Comparison of ENCODE assay signal across 8 mouse cellular contexts in the genomic region with DNA sequence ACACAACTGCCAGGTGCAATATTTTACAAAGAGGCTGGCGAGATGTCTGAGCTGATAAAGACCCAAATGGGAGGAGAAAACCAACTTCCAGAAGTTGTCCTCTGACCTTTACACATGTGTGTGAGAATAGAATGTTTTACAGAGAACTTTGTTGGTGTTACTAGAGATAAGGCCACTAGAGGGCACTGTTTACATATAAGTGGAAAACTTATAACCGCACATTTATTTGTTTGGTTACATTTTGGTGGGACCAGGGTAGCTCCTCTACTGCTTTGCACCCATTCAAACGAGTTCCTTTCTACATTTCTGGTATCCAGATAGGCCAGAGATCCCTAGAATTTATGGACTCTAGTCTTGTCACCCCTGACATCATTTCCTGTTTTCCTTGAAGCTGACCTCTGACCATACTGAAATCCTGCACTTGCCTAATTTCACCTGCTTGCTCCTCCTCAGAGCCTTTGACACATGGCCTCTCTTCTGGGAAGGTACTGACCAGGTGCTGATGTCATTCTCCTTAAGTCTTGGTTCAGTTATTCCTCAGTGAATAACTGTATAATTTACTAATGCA. TPM values are rescaled to one million over a fixed set of nuclear protein-coding genes. Genes with fewer than 3 reads are reported as not detected.
DNase-seq lines count a peak whose midpoint lies in the region; ATAC-seq and TF ChIP-seq lines count a peak whose summit lies in the region.

No protein-coding gene starts in this region.

- ATAC-seq in liver, embryonic 14.5 days (ENCODE audit: insufficient read depth) = no peak
- no peak for ATAC-seq in liver, embryonic 11.5 days (replicated peaks; ENCODE audit: low FRiP score)
- ATAC-seq in inflammation-experienced regulatory T-cells, adult 6 months = peak; percentile 57
- ATAC-seq in forebrain, embryonic 11.5 days (replicated peaks; ENCODE audit: low FRiP score) = no peak

- no peak overlapping the region for H3K9ac ChIP-seq in liver, embryonic 14.5 days (replicated peaks)
- H3K9ac ChIP-seq in liver, embryonic 11.5 days (ENCODE audit: low read depth, low read length) = no peak overlapping the region
- H3K9ac ChIP-seq in forebrain, embryonic 11.5 days (ENCODE audit: low read length) = no peak overlapping the region

- no peaks in the 10 kb centered on the region for H3K36me3 ChIP-seq in liver, embryonic 14.5 days (replicated peaks; ENCODE audit: control insufficient read depth, insufficient read depth, low read depth)
- H3K36me3 ChIP-seq in liver, embryonic 11.5 days (ENCODE audit: control insufficient read depth, insufficient read depth, low read length) = no peaks in the 10 kb centered on the region
- H3K36me3 ChIP-seq in forebrain, embryonic 11.5 days (ENCODE audit: control insufficient read depth, insufficient read depth, low read length) = no peaks in the 10 kb centered on the region

- TF ChIP-seq EP300 in liver, embryonic 14.5 days (IDR thresholded peaks at IDR 0.05; ENCODE audit: low read depth) = no peak

- peaks cover 10 to 17% of the 10 kb centered on the region in 2 experiments for H3K4me1 ChIP-seq in liver, embryonic 14.5 days (replicated peaks; ENCODE audit: control insufficient read depth in 2 of 2, insufficient read depth in 2 of 2, low read length in 1 of 2)
- H3K4me1 ChIP-seq in liver, embryonic 11.5 days (replicated peaks; ENCODE audit: control insufficient read depth, insufficient read depth, low read length) = peaks cover 13% of the 10 kb centered on the region
- no peaks in the 10 kb centered on the region for H3K4me1 ChIP-seq in forebrain, embryonic 11.5 days (replicated peaks; ENCODE audit: control insufficient read depth, insufficient read depth, low read length)

- no peak overlapping the region for H3K4me3 ChIP-seq in liver, embryonic 14.5 days (ENCODE audit: insufficient read depth in 1 of 2, low read depth in 2 of 2, low read length in 2 of 2)
- H3K4me3 ChIP-seq in liver, embryonic 11.5 days (ENCODE audit: low read depth, low read length) = no peak overlapping the region
- H3K4me3 ChIP-seq in forebrain, embryonic 11.5 days (ENCODE audit: low read depth, low read length) = no peak overlapping the region

- no peak overlapping the region for H3K27ac ChIP-seq in liver, embryonic 14.5 days
- no peak overlapping the region for H3K27ac ChIP-seq in liver, embryonic 11.5 days (ENCODE audit: low read depth, low read length)
- no peak overlapping the region for H3K27ac ChIP-seq in forebrain, embryonic 11.5 days (ENCODE audit: low read depth, low read length)

- H3K9me3 ChIP-seq in liver, embryonic 14.5 days (ENCODE audit: control insufficient read depth, low read length) = no peaks in the 10 kb centered on the region
- H3K9me3 ChIP-seq in liver, embryonic 11.5 days (ENCODE audit: control insufficient read depth, low read length) = no peaks in the 10 kb centered on the region
- no peaks in the 10 kb centered on the region for H3K9me3 ChIP-seq in forebrain, embryonic 11.5 days (ENCODE audit: control insufficient read depth, low read length)

- no peaks in the 10 kb centered on the region for H3K27me3 ChIP-seq in liver, embryonic 14.5 days (ENCODE audit: control insufficient read depth, insufficient read depth, low read length)
- H3K27me3 ChIP-seq in liver, embryonic 11.5 days (replicated peaks; ENCODE audit: control insufficient read depth, insufficient read depth, low read length) = no peaks in the 10 kb centered on the region
- H3K27me3 ChIP-seq in forebrain, embryonic 11.5 days (ENCODE audit: control insufficient read depth, insufficient read depth, low read length) = no peaks in the 10 kb centered on the region

- TF ChIP-seq CTCF in liver, embryonic 14.5 days (IDR thresholded peaks at IDR 0.05; ENCODE audit: low read depth) = peak; percentile 64

- H3K4me2 ChIP-seq in liver, embryonic 14.5 days (ENCODE audit: low read depth) = no peak overlapping the region
- no peak overlapping the region for H3K4me2 ChIP-seq in liver, embryonic 11.5 days
- H3K4me2 ChIP-seq in forebrain, embryonic 11.5 days (ENCODE audit: low read depth, low read length, severe bottlenecking) = no peak overlapping the region

- 0% methylated on average over 3 of the region's 3 CpGs for WGBS in liver, embryonic 14.5 days (ENCODE audit: insufficient replicate concordance)
- WGBS in liver, embryonic 11.5 days = under 1% methylated on average over 3 of the region's 3 CpGs
- WGBS in forebrain, embryonic 11.5 days = 2% methylated on average over 3 of the region's 3 CpGs

- DNase-seq in gastrocnemius, adult 18-20 months (ENCODE audit: low spot score) = peak; percentile 60
- no peak for DNase-seq in gastrocnemius, adult 8-10 months (ENCODE audit: low spot score in 2 of 2)
- DNase-seq in liver, embryonic 14.5 days (ENCODE audit: low read depth in 3 of 3, low spot score in 3 of 3) = peak; percentile 43 to 50 (median 49)
- DNase-seq in liver, embryonic 11.5 days (ENCODE audit: low spot score) = no peak
- DNase-seq in T-cell, adult 2 months (ENCODE audit: low spot score) = peak; percentile 38
- DNase-seq in testis, postnatal 14 days (ENCODE audit: low spot score) = no peak
- no peak for DNase-seq in forebrain, embryonic 11.5 days (ENCODE audit: low spot score)

RNA-seq across cellular contexts. Expression of gene Aaed1, which starts 3.1 kb away (rescaled TPM):
- total RNA-seq in gastrocnemius, adult 18-20 months (2021) = 10 to 100 TPM; 47.3 to 51.5 TPM
- total RNA-seq in gastrocnemius, adult 8-10 months (2022) = 10 to 100 TPM; 49.4 to 59.4 (median 50.8) TPM
- polyA plus RNA-seq in liver, embryonic 14.5 days (2012; rRNA removed) = 4.3 and 7.0 TPM in 2 replicates
- polyA plus RNA-seq in liver, embryonic 14.5 days (2014; fragmentation: Nextera tagmentation; extraction: Ambion mirVana) = 14.9 and 15.0 TPM in 2 replicates
- polyA plus RNA-seq in liver, embryonic 11.5 days (2014; fragmentation: Nextera tagmentation; extraction: Ambion mirVana) = 43.0 and 45.5 TPM in 2 replicates
- 10 to 100 TPM in 2 of 3 experiments, 1 to 10 TPM in 1; 9.4 to 10.2 (median 10.0) TPM for polyA plus RNA-seq in inflammation-experienced regulatory T-cells, adult 6 months (2017; shearing (Covaris generic))
- 20.1 and 20.2 TPM in 2 replicates for polyA plus RNA-seq in forebrain, embryonic 11.5 days (2014; fragmentation: Nextera tagmentation; extraction: Ambion mirVana)

RNA-seq across cellular contexts. Expression of gene Cdc14b, which starts 40.5 kb away (rescaled TPM):
- 1 to 10 TPM; 5.9 to 7.5 TPM for total RNA-seq in gastrocnemius, adult 18-20 months (2021)
- 1 to 10 TPM; 6.7 to 9.1 (median 7.8) TPM for total RNA-seq in gastrocnemius, adult 8-10 months (2022)
- 3.4 and 4.1 TPM in 2 replicates for polyA plus RNA-seq in liver, embryonic 14.5 days (2012; rRNA removed)
- 5.6 and 8.9 TPM in 2 replicates for polyA plus RNA-seq in liver, embryonic 14.5 days (2014; fragmentation: Nextera tagmentation; extraction: Ambion mirVana)
- 16.6 and 17.5 TPM in 2 replicates for polyA plus RNA-seq in liver, embryonic 11.5 days (2014; fragmentation: Nextera tagmentation; extraction: Ambion mirVana)
- polyA plus RNA-seq in inflammation-experienced regulatory T-cells, adult 6 months (2017; shearing (Covaris generic)) = 10 to 100 TPM in 1 of 3 experiments, 1 to 10 TPM in 2; 6.5 to 14.2 (median 9.1) TPM
- 12.7 and 13.7 TPM in 2 replicates for polyA plus RNA-seq in forebrain, embryonic 11.5 days (2014; fragmentation: Nextera tagmentation; extraction: Ambion mirVana)

RNA-seq across cellular contexts. Expression of gene Ctsl, which starts 55.1 kb away (rescaled TPM):
- 100 to 1,000 TPM; 121 to 124 TPM for total RNA-seq in gastrocnemius, adult 18-20 months (2021)
- 100 to 1,000 TPM; 113 to 163 (median 129) TPM for total RNA-seq in gastrocnemius, adult 8-10 months (2022)
- polyA plus RNA-seq in liver, embryonic 14.5 days (2012; rRNA removed) = 62.5 and 82.2 TPM in 2 replicates
- 135 and 161 TPM in 2 replicates for polyA plus RNA-seq in liver, embryonic 14.5 days (2014; fragmentation: Nextera tagmentation; extraction: Ambion mirVana)
- polyA plus RNA-seq in liver, embryonic 11.5 days (2014; fragmentation: Nextera tagmentation; extraction: Ambion mirVana) = 160 and 164 TPM in 2 replicates
- 10 to 100 TPM in 1 of 3 experiments, 1 to 10 TPM in 2; 2.3 to 10.7 (median 5.8) TPM for polyA plus RNA-seq in inflammation-experienced regulatory T-cells, adult 6 months (2017; shearing (Covaris generic))
- polyA plus RNA-seq in forebrain, embryonic 11.5 days (2014; fragmentation: Nextera tagmentation; extraction: Ambion mirVana) = 119 and 122 TPM in 2 replicates

Comparison
In these comparisons a context has a peak if more than half of its experiments do, and no peak if none do; other contexts are left out.
1. DNase-seq: peak in gastrocnemius, adult 18-20 months (single experiment), liver, embryonic 14.5 days (3 of 3) and T-cell, adult 2 months (single experiment); none in gastrocnemius, adult 8-10 months (0 of 2), liver, embryonic 11.5 days (single experiment), testis, postnatal 14 days (single experiment) and forebrain, embryonic 11.5 days (single experiment).
2. RNA of gene Ctsl, which starts 55.1 kb away (polyA plus RNA-seq): 160 to 164 TPM in liver, embryonic 11.5 days, 62.5 to 161 TPM in liver, embryonic 14.5 days and 119 to 122 TPM in forebrain, embryonic 11.5 days; 2.3 to 10.7 TPM in inflammation-experienced regulatory T-cells, adult 6 months; every median in the first group is over 4 times any median in the second.